Mouse (Mus musculus) spleen, adult 2 months (tissue): Measurements from ENCODE around the gene Lrpap1. TPM values are rescaled to one million over a fixed set of nuclear protein-coding genes. Genes with fewer than 3 reads are reported as not detected.

ENCODE experiments used
- DNase-seq, 2 experiments: peaks; one replicate each; pipeline versions ENCODE4 v3.0.0 to v3.0.0-alpha.2; 2012 to 2021; ENCODE audit warnings: low spot score in 2 of 2, low read depth in 1 of 2
- H3K27ac ChIP-seq: fragments of 200-500 bp; 2 replicates; pipeline ENCODE4 v1.5.1; 2012; ENCODE audit warnings: low read length, inconsistent platforms; ENCODE audit not compliant: insufficient read depth
- H3K27me3 ChIP-seq: fragments of 200-500 bp; 2 replicates; pipeline ENCODE4 v1.6.1; 2012; ENCODE audit warnings: mild to moderate bottlenecking, moderate library complexity, low read length, inconsistent platforms; ENCODE audit not compliant: control insufficient read depth, insufficient read depth
- H3K36me3 ChIP-seq: fragments of 200-500 bp; 2 replicates; pipeline ENCODE4 v1.6.1; 2012; ENCODE audit warnings: mild to moderate bottlenecking, low read length, inconsistent platforms; ENCODE audit not compliant: control insufficient read depth, insufficient read depth
- H3K4me1 ChIP-seq: fragments of 200-500 bp; 2 replicates; pipeline ENCODE4 v1.6.1; 2011; ENCODE audit warnings: inconsistent platforms; ENCODE audit not compliant: control insufficient read depth, insufficient read depth, insufficient read length
- H3K4me3 ChIP-seq: fragments of 200-500 bp; 2 replicates; pipeline ENCODE4 v1.5.1; 2011; ENCODE audit warnings: mild to moderate bottlenecking, inconsistent platforms; ENCODE audit not compliant: insufficient read depth, insufficient read length; ENCODE audit errors: extremely low read depth
- CTCF ChIP-seq: fragments of 200-500 bp; IDR thresholded peaks from 2 replicates; pipeline ENCODE4 v1.5.1; 2011; ENCODE audit warnings: mild to moderate bottlenecking, inconsistent platforms; ENCODE audit not compliant: insufficient read depth, insufficient read length, insufficient replicate concordance; ENCODE audit errors: extremely low read depth
- POLR2A ChIP-seq: fragments of 200-500 bp; IDR thresholded peaks from 2 replicates; pipeline ENCODE4 v1.6.1; 2011; ENCODE audit warnings: low read depth, low read length, inconsistent platforms
- WGBS: fragments of 180-500 bp; shearing (Covaris S2); methylation state at CpG from one replicate; pipeline ENCODE4 v1.1.7; 2018; 5-methylcytosine and 5-hydroxymethylcytosine counted together
- polyA plus RNA-seq: library from polyadenylated mRNA; depleted of rRNA; stranded (reverse); fragments of >200 nt; gene quantifications from 2 replicates; pipeline ENCODE4 v1.2.3, GENCODE M21; 2012

The Lrpap1 gene
- polyA plus RNA-seq, 1 experiment: 12.6 TPM

DNA sequence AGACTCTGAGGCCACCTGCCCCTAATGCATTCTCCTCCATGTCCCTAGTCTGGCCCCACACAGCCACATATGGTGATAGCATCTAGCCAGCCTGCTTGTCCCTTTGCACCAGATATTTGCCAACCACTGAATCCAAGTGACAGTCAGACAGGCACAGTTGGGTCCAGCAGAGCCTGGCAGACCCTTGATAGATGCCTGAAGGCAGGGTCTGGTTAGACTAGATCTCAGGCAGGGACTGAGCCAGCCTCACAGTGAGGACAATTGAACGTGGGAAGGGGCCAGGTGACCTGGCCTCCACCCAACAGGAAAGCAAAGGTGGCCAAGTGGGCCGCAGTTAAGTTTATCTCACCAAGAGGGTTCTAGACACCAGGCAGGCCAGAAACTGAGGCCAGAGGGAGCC lies 39.1 kb upstream of the Lrpap1 start:
- H3K27me3 ChIP-seq: no peaks in the 10 kb centered on the region
- WGBS: 88% methylated on average over 2 of the region's 2 CpGs
- no peak overlapping the region for H3K27ac ChIP-seq
- TF ChIP-seq CTCF (no peak), POLR2A (no peak)
- H3K4me1 ChIP-seq: no peaks in the 10 kb centered on the region
- no peak overlapping the region for H3K4me3 ChIP-seq
- DNase-seq: no peak
- H3K36me3 ChIP-seq: no peaks in the 10 kb centered on the region

- H3K4me3 ChIP-seq: no peak overlapping the region
- H3K27ac ChIP-seq: no peak overlapping the region
- H3K36me3 ChIP-seq: no peaks in the 10 kb centered on the region
- H3K27me3 ChIP-seq: no peaks in the 10 kb centered on the region
- WGBS: 64% methylated on average over 10 of the region's 10 CpGs
- H3K4me1 ChIP-seq: no peaks in the 10 kb centered on the region
- no peak for TF ChIP-seq POLR2A
- TF ChIP-seq CTCF: no peak
- no peak for DNase-seq
Measured at GRCm38 (mm10) chr5:35143460-35144245, 38.1 kb upstream of the Lrpap1 start.

DNA sequence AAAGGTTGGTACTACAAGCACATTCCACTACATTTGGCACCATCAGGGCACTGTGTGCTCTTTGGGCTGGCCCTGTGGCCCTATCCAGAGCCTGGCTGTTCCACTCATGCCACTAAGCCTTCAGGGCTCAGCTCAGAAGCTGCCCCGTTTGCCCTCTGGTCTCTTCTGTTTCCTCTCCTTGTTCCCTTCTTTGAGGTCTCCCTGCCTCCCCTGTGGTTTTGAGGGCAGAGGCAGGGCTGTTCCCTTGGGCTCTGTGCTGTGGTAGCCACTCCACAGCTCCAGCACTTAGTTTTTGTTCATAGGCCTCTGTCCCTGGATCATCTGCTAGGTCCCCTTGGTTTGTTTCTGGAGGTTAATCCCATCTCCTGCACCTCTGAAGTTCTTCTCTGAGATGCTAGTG lies 37.3 kb upstream of the Lrpap1 start:
- no peak overlapping the region for H3K4me3 ChIP-seq
- no peak overlapping the region for H3K27ac ChIP-seq
- no peak for DNase-seq
- no peaks in the 10 kb centered on the region for H3K27me3 ChIP-seq
- TF ChIP-seq POLR2A (no peak), CTCF (no peak)
- no peaks in the 10 kb centered on the region for H3K4me1 ChIP-seq
- H3K36me3 ChIP-seq: no peaks in the 10 kb centered on the region
- WGBS: 4% methylated on average over 1 of the region's 1 CpGs

- Histone ChIP-seq H3K27me3 (no peaks in the 10 kb centered on the region), H3K27ac (no peak overlapping the region), H3K4me3 (no peak overlapping the region), H3K36me3 (no peaks in the 10 kb centered on the region), H3K4me1 (no peaks in the 10 kb centered on the region)
- WGBS: 75% methylated on average over 3 of the region's 3 CpGs
- TF ChIP-seq POLR2A (no peak), CTCF (no peak)
- no peak for DNase-seq
Measured at GRCm38 (mm10) chr5:35141316-35141715, 35.8 kb upstream of the Lrpap1 start.

DNA sequence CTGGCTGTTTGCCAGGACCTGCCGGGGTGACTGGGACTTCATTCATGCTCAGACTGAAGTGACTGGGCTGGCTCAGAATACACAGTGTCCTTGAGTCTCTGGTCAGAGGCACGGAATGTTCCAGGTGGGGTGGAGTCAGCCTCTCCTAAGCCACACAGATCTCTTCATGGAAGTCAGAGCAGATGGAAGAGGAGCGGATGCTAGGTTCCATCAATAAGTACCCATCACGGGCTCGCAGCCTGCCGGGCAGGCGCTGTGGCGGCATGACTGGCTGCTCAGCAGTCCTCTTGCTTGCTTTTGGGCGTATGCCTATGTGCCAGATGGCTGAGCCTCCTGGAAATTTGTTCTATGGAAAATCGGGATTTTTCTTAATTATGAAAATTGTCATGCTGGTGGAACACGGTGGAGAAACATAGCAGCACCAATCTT lies 32.6 kb upstream of the Lrpap1 start:
- no peaks in the 10 kb centered on the region for H3K36me3 ChIP-seq
- no peak for DNase-seq
- no peaks in the 10 kb centered on the region for H3K4me1 ChIP-seq
- H3K27me3 ChIP-seq: no peaks in the 10 kb centered on the region
- no peak for TF ChIP-seq CTCF
- TF ChIP-seq POLR2A: no peak
- H3K27ac ChIP-seq: no peak overlapping the region
- 85% methylated on average over 11 of the region's 11 CpGs for WGBS
- no peak overlapping the region for H3K4me3 ChIP-seq

DNA sequence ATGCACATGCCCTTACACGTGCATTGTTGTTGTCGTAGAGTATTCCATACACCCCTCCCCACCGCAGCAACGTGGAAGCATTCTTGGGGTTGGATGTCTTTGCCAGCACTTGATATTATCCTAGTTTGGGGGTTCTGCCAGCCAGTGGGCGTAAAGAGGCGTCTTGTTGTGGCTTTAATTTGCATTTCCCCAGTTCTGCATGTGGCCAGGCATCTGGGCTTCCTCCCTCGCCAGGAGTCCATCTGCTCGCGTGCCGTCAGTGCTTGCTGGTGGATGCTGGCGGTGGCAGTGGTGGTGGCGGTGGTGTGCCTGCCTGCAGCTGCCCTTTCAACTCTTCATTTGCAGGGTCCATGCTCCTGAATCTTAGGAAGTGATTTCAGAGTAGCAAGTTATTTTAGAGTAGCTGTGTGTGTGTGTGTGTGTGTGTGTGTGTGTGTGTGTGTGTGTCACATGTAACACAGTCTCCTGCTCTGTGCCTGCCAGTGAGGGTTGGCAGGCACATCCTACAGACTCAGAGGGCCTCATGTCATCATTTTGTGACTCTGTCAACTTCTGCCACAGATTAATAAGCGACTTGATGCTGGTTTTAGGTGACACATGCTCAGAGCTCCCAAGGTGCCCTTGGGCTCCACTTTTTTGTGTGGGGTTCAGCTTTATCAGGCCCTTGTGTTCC lies 32.1 kb upstream of the Lrpap1 start:
- H3K4me3 ChIP-seq: no peak overlapping the region

GRCm38 (mm10) chr5:35135903-35136302 lies 30.3 kb upstream of the Lrpap1 start:
- TF ChIP-seq POLR2A: no peak
- no peak for TF ChIP-seq CTCF
- no peak overlapping the region for H3K4me3 ChIP-seq
- 61% methylated on average over 5 of the region's 5 CpGs for WGBS
- H3K27me3 ChIP-seq: no peaks in the 10 kb centered on the region
- no peaks in the 10 kb centered on the region for H3K4me1 ChIP-seq
- H3K27ac ChIP-seq: no peak overlapping the region
- DNase-seq: no peak
- no peaks in the 10 kb centered on the region for H3K36me3 ChIP-seq

More for the DNA sequence above, 32.1 kb upstream of the Lrpap1 start:
- no peak for TF ChIP-seq CTCF
- TF ChIP-seq POLR2A: no peak
- H3K27ac ChIP-seq: no peak overlapping the region
- 40% methylated on average over 13 of the region's 13 CpGs for WGBS
- no peaks in the 10 kb centered on the region for H3K36me3 ChIP-seq
- DNase-seq: no peak
- no peaks in the 10 kb centered on the region for H3K27me3 ChIP-seq
- no peaks in the 10 kb centered on the region for H3K4me1 ChIP-seq
